Mouse (Mus musculus) embryonic stem cell, embryonic (primary cell): Measurements from ENCODE around the gene Ccdc136.

Experiments
- CTCF ChIA-PET, 4 experiments: fragments of 300-600 bp in 2 of 4; fragments of 350-600 bp in 2 of 4; sonication (Branson Sonifier 250); formaldehyde crosslinking; loops; one replicate each; lab custom pipeline; 2022; ENCODE audit warnings: inconsistent platforms in 2 of 4; lab: Charles Lee
- POLR2A ChIA-PET, 4 experiments: fragments of 300-600 bp in 2 of 4; fragments of 350-600 bp in 2 of 4; sonication (Branson Sonifier 250); formaldehyde crosslinking; loops; one replicate each; lab custom pipeline; 2022; ENCODE audit warnings: antibody characterized with exemption in 4 of 4, inconsistent platforms in 1 of 4; lab: Charles Lee

The Ccdc136 gene

DNA sequence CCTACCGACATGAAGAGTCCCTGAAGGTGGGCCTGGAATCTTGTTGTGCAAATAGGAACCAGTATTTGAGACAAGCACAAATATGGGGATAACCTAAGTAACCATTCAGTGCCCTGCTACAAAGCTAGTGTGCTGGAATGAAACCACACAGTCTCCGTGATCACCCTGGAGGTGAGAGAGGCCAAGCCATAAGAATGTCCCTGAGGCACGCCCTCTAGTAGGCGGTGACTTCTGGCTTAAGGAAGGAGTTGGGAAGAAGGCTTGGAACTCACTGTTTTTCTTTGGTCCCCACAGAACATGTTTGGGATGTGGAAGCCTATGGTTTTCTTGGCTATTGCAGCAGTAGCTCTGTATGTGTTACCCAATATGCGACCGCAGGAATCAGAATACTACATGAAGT, 30.2 kb downstream of the Ccdc136 start:
- POLR2A ChIA-PET: no interaction called here
- CTCF ChIA-PET: interaction anchor here in 1 of 4 experiments (0.6 kb wide), 1 partner anchor 397 kb away, joined by 3 read pairs; no protein-coding TSS in a partner anchor

DNA sequence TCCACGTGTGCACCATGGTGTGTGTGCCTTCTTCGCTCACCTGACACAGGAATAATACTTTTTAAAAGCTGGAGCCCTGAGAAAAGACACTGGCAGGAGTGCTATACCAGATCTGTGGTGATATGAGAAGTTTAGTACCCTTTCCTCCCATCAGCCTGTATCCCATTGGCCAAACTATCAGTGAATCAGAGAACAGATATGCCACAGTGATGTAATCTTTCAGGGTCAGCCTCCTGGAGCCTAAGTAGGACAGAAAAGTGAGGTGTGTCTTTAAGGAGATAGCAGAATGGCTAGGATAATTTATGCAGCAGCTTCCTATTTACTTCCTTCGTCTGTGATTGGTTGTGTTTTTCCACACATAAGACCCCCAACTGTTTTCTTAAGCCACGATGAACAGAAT, 32.1 kb downstream of the Ccdc136 start:
- POLR2A ChIA-PET: interaction anchor here in 1 of 4 experiments (0.7 kb wide), 1 partner anchor 21 kb away, joined by 3 read pairs; no protein-coding TSS in a partner anchor
- CTCF ChIA-PET: interaction anchor here in 2 of 4 experiments (0.7 to 1.0 kb wide), 2 partner anchors 25 kb away, joined by 3 to 4 read pairs; no protein-coding TSS in a partner anchor

DNA sequence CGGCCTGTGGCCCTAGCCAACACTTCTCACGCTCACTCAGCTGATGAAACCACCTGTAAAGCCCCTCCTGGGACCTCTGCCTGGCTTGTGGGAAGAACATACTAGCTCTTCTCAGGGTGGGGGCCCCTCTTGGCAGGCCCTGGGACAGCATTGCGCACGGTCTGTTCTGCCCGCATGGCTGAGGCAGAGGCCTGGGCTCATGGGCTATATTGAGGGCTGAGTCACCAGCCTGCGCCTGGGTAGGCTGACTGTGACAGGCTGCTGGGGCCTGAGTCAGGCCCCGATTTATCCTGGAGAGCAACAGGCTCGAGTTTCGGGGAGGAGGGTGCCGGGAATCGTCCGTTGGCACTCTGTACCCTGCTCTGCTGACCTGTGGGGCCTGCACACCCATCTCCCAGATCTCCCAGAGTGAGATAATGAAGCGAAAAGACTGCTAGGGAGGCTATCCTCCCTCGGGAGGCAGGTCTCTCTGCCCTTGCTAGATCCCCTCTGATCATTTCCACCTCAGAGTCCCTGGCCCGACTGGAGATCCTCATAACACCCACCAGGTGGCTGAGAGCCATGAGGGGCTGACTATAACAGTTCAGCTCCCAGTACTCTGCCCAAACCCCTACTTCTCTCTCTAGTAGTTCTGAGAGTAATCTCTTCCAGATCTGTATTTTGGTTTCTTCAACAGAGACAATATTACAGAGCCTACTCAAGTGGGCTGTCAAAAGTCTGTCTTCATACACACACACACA, 34.7 kb downstream of the Ccdc136 start:
- CTCF ChIA-PET: interaction anchor here in 2 of 4 experiments (0.6 to 1.7 kb wide), 4 partner anchors 28 to 1140 kb away, joined by 3 to 6 read pairs (median 4); no protein-coding TSS in a partner anchor
- POLR2A ChIA-PET: interaction anchor here (0.6 to 6.6 kb wide), 10 partner anchors 9 to 125 kb away, joined by 3 to 36 read pairs (median 3); partner anchors contain the start of gene Irf5 (in 1 of the 4)

DNA sequence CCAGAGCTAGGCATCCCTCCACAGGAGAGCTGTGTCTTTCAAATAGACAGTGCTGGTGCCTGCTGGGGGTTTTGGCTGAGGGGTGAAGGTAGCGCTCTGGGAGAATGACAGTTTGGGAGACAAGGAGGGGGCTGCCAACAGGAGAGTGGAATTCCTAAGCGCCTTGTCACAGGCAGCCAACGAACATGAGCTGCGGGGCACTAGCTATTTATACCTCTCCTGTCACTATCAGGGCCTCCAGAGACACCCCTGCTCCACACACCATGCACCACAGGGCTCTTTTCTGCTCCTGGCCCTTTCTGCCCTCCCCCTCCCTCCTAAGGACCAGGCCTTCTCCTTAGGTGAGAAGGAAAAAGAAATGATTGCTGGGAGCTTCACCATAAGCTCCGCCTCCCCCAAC, 35.4 kb downstream of the Ccdc136 start:
- CTCF ChIA-PET: interaction anchor here in 2 of 4 experiments (0.6 to 1.7 kb wide), 3 partner anchors 28 to 1139 kb away, joined by 3 to 6 read pairs (median 4); no protein-coding TSS in a partner anchor
- POLR2A ChIA-PET: interaction anchor here in 3 of 4 experiments (0.5 to 6.6 kb wide), 8 partner anchors 18 to 310 kb away, joined by 3 to 36 read pairs (median 3); partner anchors contain the start of gene Irf5 (in 1 of the 3)

DNA sequence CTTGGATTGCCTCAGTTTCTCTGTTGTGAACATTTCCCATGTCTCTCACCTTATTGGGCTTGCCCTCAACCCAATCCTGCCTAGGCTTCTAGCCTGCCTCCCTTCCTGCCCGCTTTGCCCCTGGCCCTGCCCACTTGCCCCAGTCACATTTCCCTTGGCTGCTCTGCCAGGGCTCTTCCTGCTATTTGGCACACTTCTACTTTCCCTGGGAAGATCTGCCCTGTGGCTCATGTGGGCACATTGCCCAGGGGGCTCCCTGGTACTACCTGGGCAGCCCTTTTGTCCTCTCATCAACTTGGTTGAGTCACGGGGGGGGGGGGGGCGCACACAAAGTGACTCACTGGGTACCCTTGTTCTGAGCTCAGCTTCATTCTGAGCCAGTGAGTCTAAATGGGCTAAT, 36.0 kb downstream of the Ccdc136 start:
- CTCF ChIA-PET: interaction anchor here in 1 of 4 experiments (0.6 to 1.2 kb wide), 2 partner anchors 20 to 747 kb away, joined by 3 to 4 read pairs; no protein-coding TSS in a partner anchor
- POLR2A ChIA-PET: interaction anchor here in 1 of 4 experiments (0.6 to 6.6 kb wide), 2 partner anchors 18 to 191 kb away, joined by 3 to 36 read pairs; no protein-coding TSS in a partner anchor

DNA sequence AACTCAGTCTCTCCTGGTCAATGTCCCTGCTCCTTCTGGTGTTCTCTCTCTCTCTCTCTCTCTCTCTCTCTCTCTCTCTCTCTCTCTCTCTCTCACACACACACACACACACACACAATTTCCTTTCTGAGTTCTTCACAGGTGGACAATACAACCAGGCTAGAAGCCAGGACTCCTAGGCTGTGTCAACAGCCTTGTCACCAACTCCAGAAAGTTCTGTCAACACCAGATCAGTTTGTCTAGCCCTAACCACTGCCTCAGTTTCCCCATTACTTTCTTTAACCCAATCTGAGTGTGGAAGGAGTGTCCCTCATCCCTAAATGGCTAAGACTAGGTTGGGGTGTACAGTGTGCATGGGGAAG, 36.5 kb downstream of the Ccdc136 start:
- CTCF ChIA-PET: interaction anchor here in 2 of 4 experiments (0.6 to 1.4 kb wide), 3 partner anchors 20 to 97 kb away, joined by 3 to 6 read pairs (median 5); partner anchors contain the start of gene Ccdc136 (in 1 of the 2)
- POLR2A ChIA-PET: interaction anchor here in 1 of 4 experiments (0.6 to 6.6 kb wide), 2 partner anchors 17 to 191 kb away, joined by 3 to 36 read pairs; no protein-coding TSS in a partner anchor

DNA sequence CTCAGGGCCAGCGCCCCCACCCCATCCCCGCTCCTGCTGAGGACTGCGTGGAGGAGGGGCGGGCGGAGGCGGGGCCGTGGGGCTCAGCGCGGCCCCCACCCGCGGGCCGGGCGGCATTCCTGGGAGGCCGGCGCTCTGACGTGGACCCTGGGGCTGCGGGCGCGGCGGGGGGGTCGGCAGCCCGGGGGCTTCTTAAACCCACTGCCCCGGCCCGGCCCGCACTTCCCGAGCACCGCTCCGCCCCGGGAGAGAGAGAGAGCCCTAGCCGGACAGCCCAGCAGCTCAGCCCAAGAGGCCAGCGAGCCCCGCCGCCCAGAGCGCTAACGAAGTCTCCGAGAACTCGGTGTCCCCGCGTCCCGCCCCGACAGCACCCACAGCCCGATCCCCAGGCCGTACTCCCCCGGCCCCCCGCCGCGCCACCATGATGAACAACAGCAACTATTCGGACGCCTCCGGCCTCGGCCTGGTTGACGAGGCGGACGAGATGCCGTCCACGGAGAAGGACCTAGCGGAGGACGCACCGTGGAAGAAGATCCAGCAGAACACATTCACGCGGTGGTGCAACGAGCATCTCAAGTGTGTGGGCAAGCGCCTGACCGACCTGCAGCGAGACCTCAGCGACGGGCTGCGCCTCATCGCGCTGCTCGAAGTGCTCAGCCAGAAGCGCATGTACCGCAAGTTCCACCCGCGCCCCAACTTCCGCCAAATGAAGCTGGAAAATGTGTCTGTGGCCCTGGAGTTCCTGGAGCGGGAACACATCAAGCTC, 37.1 kb downstream of the Ccdc136 start, which contains the start of gene Flnc:
Gene Flnc, plus strand, starts transcription at position 219 of the 766 bp plus-strand sequence.
- ChIA-PET POLR2A (interaction anchor here (0.5 to 6.6 kb wide), 13 partner anchors 14 to 103 kb away, joined by 3 to 36 read pairs (median 5); partner anchors contain the start of genes Calu (in 2 of the 4) and Opn1sw (in 1 of the 4)), CTCF (interaction anchor here in 2 of 4 experiments (0.6 to 1.4 kb wide), 3 partner anchors 21 to 96 kb away, joined by 3 to 6 read pairs (median 5); partner anchors contain the start of gene Ccdc136 (in 1 of the 2))

DNA sequence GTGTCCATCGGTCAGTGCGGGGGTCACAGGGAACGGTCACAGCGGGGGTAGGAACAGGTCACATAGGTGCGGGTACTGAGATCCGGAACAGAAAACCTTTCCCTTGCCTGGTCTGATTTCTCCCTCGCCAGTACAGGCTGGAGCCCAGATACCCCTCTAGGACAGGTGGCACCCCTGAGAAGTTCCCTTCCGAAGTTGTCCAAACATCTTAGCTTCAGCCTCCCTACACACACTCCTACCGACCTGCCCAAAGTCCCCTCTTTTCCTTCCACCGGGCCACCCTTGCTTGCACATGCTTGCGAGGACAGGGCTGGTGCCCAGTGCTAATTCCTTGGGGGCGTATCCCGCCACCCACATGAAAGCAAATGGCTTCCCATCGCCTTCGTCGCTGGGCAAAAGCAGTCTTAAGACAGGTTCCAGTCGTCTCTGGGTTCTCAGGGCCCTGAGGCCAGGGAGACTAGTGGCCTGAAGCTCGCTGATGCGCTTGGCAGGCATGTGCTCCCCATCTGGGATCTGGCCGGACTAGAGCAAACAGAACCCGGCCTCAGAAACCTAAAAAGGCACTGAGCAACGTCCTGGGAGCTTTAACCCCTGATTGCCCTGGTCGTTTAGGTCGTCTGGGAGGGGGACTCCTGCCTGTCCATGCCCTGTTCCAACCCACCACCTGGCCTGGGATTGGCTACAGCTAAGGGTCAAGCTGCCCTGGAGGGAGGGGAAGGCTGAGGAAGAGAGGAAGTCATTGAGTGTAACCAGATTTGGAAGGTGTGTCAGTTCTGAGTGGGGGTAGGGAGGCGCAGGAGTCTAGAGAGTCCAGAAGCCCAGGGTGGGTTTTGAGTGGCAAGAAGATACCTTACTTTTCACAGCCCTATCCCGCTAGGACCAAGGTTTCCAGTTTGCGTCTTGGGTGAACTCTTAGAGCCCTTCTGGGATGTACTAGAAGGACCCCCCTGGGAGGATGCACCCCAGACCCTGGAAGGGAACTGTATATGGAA, 38.0 kb downstream of the Ccdc136 start:
- ChIA-PET POLR2A (interaction anchor here (0.5 to 6.6 kb wide), 17 partner anchors 10 to 130 kb away, joined by 3 to 36 read pairs (median 4); partner anchors contain the start of genes Calu (in 2 of the 4), Atp6v1f (in 1 of the 4) and Opn1sw (in 1 of the 4)), CTCF (interaction anchor here (0.5 to 1.4 kb wide), 13 partner anchors 10 to 1857 kb away, joined by 3 to 7 read pairs (median 4); partner anchors contain the start of gene Ccdc136 (in 1 of the 4))

DNA sequence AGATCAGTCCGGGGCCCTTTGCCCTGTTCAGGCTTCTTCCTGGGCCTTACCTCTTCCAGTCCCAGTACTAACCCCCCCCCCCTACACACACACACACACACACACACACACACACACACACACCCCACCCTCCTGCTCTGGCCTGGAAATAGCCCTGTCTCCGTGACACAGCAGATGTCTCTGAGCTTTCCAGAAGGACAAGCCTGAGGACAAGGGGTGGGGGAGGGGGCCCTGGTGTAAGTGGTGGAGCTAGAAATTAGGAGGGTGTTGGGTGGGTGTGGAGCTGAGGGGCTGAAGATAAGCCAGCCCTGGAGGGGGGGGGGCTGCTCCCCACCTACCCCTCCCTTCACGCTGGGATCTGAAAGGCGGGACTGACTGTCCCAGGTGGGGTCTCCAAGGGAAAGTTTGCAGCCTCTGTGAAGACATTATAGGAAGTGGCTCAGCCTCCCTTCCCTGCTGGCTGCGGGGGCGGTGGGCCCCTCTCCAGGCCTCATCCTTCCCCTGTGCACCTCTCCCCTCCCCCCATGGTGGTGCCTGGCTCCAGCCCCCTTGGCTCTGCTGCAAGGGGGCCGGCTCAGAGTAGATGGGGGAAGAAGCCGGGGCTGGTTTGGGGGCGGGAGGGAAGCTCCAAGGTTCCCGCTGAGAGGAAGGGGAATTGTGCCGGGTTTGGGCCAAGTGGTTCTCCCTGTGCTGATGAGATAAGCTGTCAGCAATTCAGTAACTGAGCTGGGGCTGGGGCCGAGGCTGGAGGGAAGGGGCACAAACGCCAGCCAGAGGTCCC, 39.0 kb downstream of the Ccdc136 start:
- CTCF ChIA-PET: interaction anchor here (0.5 to 1.4 kb wide), 15 partner anchors 9 to 237 kb away, joined by 3 to 5 read pairs (median 4); no protein-coding TSS in a partner anchor
- POLR2A ChIA-PET: interaction anchor here in 3 of 4 experiments (0.5 to 6.6 kb wide), 21 partner anchors 11 to 317 kb away, joined by 3 to 36 read pairs (median 4); partner anchors contain the start of genes Calu (in 2 of the 3), Atp6v1f (in 1 of the 3), Ccdc136 (in 1 of the 3) and Opn1sw (in 1 of the 3)

DNA sequence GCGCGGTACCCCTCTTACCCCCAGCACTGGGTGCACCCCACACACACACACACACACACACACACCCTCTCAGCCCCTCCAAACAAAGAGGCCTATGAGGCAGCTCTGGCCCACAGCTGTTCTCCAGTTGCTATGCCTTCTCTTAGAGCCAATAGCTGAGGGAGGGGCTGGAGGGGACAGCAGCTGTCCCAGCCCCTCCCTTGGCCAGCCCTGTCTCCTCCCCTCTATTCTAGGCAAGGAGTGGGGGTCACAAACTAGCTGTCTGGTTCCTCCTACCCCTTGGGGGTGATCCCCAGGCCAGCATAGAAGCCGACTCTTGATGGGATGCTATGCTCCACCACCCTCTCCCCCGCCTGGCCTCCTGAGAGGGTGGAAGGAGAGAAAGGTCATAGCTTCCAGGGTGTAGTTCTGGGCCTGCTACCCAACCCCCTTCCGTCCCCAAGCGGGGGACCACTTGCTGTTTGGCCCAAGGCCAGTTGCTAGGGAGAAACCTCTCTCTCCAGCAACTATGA, 39.9 kb downstream of the Ccdc136 start:
- CTCF ChIA-PET: interaction anchor here in 3 of 4 experiments (0.6 to 1.3 kb wide), 6 partner anchors 8 to 81 kb away, joined by 3 to 5 read pairs (median 4); no protein-coding TSS in a partner anchor

DNA sequence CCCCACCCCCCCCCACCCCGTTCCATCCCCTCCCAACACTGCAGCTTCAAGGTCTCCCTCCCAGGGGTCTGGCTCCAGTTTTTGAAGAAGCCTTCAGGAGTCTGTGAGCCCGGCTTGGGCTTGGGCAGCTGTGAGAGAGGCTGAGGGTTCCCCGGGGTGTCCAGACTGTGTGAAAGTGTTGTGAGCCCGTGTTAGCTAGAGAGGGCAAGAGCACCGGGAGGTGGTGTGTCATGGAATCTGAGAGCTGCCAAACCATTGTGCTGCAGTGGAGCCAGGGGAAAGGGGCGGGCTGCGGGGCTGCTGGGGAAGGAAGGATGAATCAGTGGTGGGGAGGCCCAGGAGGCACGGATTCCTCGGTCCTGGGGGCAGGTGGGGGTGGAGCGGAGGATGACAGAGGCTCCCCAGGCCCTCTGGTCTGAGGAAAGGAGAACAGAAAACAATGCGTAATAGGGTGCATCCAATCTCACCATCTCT, 40.4 kb downstream of the Ccdc136 start:
- POLR2A ChIA-PET: interaction anchor here in 3 of 4 experiments (0.6 to 6.6 kb wide), 17 partner anchors 8 to 318 kb away, joined by 3 to 36 read pairs (median 4); partner anchors contain the start of genes Calu (in 1 of the 3), Irf5 (in 1 of the 3), Opn1sw (in 1 of the 3) and Tnpo3 (in 1 of the 3)
- CTCF ChIA-PET: interaction anchor here (0.5 to 1.2 kb wide), 6 partner anchors 8 to 321 kb away, joined by 3 to 5 read pairs (median 4); no protein-coding TSS in a partner anchor

More for the DNA sequence above, 39.9 kb downstream of the Ccdc136 start:
- POLR2A ChIA-PET: interaction anchor here in 3 of 4 experiments (0.6 to 6.6 kb wide), 22 partner anchors 9 to 317 kb away, joined by 3 to 36 read pairs (median 3); partner anchors contain the start of genes Atp6v1f (in 1 of the 3), Calu (in 1 of the 3), Ccdc136 (in 1 of the 3) and Irf5 (in 1 of the 3)

DNA sequence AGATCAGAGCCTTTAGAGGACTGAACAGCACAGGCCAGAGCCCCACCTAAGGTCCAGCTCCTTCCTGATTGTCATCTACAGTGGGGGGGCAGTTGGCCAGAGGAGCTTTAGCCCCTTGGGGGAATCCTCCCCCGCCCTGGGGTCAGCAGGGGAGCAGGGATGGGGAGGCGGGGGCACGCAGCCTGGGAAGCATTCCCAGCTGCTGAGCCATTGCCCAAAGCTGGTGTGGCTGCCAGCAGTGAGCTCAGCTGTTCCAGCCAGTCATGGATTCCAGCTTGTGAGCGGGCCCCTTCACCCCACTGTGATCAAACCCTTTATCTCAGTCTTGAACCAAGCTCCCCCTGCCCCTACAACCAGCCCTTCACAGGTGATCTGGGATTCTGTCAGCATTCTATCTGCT, 43.1 kb downstream of the Ccdc136 start:
- CTCF ChIA-PET: no interaction called here
- POLR2A ChIA-PET: interaction anchor here in 1 of 4 experiments (1.5 kb wide), 1 partner anchor 9 kb away, joined by 3 read pairs; no protein-coding TSS in a partner anchor

DNA sequence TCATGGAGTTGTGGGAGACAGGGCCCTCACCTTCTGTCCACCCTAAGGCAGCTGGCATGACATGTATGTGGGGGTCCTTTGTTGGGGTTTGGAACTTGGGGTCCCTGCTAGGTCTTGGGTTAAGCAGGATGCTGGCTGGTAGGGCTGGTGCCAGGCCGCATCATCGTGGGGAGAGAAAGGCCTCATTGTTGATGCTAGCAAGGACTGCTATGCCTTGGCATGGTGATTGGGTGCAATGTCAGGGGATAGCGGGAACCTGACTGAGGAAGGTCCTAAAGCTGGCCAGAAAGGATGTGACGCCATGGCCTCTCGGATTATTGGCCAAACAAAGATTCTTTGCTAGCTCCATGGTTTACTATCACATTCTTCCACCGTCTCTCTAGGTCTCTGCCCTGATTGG, 43.7 kb downstream of the Ccdc136 start:
- POLR2A ChIA-PET: interaction anchor here in 1 of 4 experiments (0.6 to 1.5 kb wide), 2 partner anchors 9 to 68 kb away, joined by 3 read pairs; no protein-coding TSS in a partner anchor
- CTCF ChIA-PET: no interaction called here

DNA sequence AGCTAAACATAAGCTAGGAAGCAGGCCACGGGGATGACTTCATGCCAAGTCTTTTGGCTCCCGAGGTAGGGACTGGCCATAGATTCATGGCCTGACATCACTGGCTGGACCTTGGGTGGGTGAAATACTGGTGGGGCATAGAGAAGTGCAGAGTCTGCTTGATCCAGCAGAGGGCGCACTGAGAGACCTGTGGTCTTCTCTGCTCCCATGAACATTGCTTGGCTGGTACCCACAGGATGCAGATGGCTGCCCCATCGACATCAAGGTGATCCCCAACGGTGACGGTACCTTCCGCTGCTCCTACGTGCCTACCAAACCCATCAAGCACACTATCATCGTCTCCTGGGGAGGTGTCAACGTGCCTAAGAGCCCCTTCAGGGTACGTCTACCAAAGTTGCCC, 48.7 kb downstream of the Ccdc136 start:
- ChIA-PET CTCF (interaction anchor here in 3 of 4 experiments (0.6 to 1.8 kb wide), 6 partner anchors 9 to 72 kb away, joined by 3 to 5 read pairs (median 4); partner anchors contain the start of gene Atp6v1f (in 1 of the 3)), POLR2A (interaction anchor here in 2 of 4 experiments (0.6 to 2.4 kb wide), 3 partner anchors 8 to 558 kb away, joined by 3 to 7 read pairs (median 3); no protein-coding TSS in a partner anchor)
